Mouse (Mus musculus): ENCODE data around the gene Plbd2.

Plbd2 gene

DNA sequence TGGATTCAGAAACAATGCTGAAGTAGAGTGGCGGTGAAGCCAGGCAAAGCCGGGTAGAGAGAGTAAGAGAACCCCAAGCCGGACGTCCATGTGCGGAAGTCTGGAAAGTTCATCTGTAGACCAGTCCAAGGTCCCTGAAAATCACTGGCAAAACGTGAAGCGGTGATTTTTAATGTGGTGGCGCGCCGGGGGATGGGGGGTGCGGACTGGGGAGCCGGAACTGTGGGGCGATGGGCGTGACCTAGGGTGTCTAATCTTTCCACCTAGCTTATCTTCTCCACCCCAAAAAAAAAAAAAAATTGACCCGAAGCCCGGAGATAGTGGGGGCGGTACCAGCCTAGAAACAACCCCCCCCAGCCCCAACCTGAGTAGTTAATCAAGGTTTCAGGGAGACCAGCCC, 65.9 kb downstream of the Plbd2 start:
- no peak for DNase-seq (ENCODE audit: low spot score in 2 of 2)

DNA sequence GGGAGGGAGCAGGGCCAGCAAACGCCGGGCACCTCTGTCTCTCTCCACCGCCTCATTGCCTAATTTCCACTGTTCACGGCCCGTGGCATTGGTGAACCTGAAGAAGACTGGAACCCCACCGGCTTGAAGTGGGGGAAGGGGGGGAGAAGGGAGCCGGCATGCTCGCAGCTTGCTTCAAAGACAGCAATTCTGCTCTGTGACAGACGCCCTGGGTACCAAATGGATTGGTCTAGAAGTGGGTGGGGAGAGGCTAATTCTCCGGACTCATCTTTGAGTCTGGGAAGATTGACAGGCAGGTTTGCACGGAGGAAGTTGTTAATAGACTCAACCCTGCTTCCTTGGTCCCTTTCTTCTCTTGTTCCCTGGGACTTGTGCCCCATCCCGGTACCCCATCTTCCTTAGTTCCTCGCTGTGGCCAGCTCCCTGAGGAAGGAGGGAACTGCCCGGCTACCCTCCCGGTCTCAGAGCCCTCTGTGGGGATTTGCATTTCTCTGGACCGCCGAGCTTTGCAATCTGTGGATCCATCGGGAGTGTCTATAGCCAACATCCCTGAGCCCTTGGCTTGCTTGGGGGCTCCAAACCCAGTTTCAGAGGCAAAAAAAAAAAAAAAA, 66.4 kb downstream of the Plbd2 start:
- no peak for DNase-seq (ENCODE audit: low spot score in 2 of 2)

DNA sequence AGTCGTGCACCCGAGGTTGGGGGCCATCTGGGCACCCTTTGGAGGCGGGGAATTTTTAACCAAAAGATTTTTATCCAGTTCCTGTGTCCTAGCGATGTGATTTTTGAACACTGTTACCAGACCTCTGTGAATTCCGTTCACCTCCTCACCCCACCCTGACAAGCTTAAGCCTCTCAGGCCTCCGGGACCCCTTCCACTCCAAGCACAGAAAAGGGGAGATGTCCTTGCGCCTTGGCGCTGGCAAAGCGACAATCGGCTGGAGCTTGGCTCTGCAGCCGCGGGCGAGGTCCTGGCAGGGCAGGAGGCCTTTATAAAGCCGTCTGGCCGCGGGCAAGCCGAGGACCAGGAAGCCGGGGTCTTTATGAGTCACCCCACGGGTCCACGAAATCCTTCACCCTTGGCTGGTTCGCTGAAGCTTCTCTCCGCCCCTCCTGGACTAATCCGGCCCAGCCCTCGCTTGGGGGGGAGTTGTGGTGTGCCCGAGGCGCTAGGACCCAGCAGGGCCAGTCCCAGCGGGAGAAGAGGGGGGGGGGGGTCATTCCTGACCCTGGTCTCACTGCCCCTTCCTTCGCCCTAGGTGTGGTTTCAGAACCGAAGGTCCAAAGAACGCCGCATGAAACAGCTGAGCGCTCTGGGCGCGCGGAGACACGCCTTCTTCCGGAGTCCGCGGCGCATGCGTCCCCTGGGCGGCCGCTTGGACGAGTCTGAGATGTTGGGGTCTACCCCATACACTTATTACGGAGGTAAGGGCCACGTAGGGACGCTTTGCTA, 67.5 kb downstream of the Plbd2 start:
- DNase-seq (ENCODE audit: low spot score in 2 of 2) = no peak

DNA sequence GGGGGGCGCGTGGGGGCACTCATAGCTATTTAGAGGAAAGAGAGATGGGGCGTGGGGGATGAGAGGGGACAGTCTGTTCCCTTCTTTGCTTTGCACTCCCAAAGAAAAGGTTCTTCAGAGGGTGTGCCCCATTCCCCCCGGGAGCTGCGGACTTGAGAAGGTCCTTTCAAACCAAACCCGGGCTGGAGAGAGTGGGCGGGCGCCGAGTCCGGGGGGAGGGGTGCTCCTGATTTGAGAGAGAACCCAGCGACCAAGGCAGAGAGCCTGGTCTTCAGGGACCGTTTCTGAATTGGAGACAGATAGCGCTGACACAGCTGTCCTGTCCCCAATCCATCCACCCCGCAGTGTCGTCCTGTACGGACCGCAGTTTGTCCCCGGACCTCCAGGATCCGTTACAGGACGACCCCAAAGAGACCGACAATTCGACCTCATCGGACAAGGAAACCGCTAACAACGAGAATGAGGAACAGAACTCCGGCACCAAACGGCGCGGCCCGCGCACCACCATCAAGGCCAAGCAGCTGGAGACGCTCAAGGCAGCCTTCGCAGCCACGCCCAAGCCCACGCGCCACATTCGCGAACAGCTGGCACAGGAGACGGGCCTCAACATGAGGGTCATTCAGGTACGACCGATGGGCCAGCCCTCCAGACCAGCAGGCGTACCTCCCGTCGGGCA, 68.3 kb downstream of the Plbd2 start:
- no peak for DNase-seq (ENCODE audit: low spot score in 2 of 2)

DNA sequence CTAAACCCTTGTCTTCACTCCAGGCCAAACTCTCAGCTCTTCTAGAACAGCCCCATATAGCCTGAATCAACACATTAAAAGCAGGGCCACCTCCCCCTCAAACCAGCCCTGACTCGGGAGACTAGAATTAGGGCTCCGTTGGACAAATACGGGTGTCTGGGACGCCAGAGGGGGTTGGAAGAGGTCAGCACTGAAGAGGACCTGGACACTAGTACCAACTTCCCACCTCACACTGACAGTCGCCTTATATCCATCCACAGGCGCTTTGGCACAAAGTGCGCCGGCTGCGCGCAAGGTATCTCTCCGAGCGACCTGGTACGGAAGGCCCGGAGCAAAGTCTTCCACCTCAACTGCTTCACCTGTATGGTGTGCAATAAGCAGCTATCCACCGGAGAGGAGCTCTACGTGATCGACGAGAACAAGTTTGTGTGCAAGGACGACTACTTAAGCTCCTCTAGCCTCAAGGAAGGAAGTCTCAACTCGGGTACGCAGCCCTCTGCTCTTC, 69.1 kb downstream of the Plbd2 start:
- DNase-seq (ENCODE audit: low spot score in 2 of 2) = no peak
